Mouse (Mus musculus): ENCODE data around the gene Taf9.

DNA sequence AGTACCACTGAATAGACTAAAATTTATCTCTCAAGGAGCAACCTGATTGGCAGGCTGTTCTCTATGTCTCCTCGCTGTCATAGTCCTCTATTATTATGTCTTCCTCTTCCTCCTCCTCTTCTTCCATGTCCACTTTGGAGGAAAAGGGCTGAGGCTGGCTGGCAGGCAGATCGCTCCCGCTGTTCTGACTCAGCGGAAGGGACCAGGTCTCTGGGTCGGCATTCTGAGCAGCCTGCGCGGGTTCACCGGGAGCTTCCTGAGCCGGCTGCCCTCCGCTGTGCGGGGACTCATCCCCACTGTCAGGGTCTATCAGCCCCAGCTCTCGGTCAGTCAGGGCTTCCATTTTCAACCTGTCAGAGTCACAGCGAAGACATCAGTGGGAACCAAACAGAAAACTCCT lies 33.8 kb upstream of the Taf9 start:
- TF ChIP-seq POLR2A (IDR thresholded peaks at IDR 0.05; ENCODE audit: borderline replicate concordance, insufficient read depth, low read length), result no peak
- no peak for TF ChIP-seq CTCF (IDR thresholded peaks at IDR 0.05; ENCODE audit: borderline replicate concordance, insufficient read depth, low read depth, low read length)
